Mouse (Mus musculus) forebrain, embryonic 10.5 days (tissue): ENCODE data around the gene Hba-a1. TPM values are rescaled to one million over a fixed set of nuclear protein-coding genes. Genes with fewer than 3 reads are reported as not detected.
A peak's percentile ranks its signal among the peaks of the same experiment; 100 is the strongest.
"Not testable (repeated sequence)": the region's sequence is repeated elsewhere in the genome, so short reads cannot be mapped to it uniquely, and the experiment has no call there.

Experiments
- DNase-seq: peaks from one replicate; pipeline ENCODE4 v3.0.0-alpha.2; 2017; ENCODE audit warnings: low spot score; ENCODE audit errors: extremely low spot score
- H3K27ac ChIP-seq: fragments of 300-500 bp; sonication (generic); 2 replicates; pipeline ENCODE4 v1.5.1; 2016; ENCODE audit warnings: mild to moderate bottlenecking
- H3K27me3 ChIP-seq: fragments of 300-500 bp; sonication (generic); 2 replicates; pipeline ENCODE4 v1.6.1; 2016; ENCODE audit warnings: mild to moderate bottlenecking; ENCODE audit not compliant: poor library complexity, severe bottlenecking
- H3K36me3 ChIP-seq: fragments of 300-500 bp; sonication (generic); replicated peaks from 2 replicates; pipeline ENCODE4 v1.6.1; 2016; ENCODE audit warnings: mild to moderate bottlenecking, moderate library complexity
- H3K4me1 ChIP-seq: fragments of 300-500 bp; sonication (generic); 2 replicates; pipeline ENCODE4 v1.6.1; 2016
- H3K4me3 ChIP-seq: fragments of 300-500 bp; sonication (generic); 2 replicates; pipeline ENCODE4 v1.5.1; 2016; ENCODE audit warnings: mild to moderate bottlenecking, moderate library complexity
- H3K9me3 ChIP-seq: fragments of 300-500 bp; sonication (generic); 2 replicates; pipeline ENCODE4 v1.6.1; 2016; ENCODE audit warnings: mild to moderate bottlenecking, moderate library complexity
- WGBS: fragments of 180-500 bp; shearing (Covaris S2); methylation state at CpG from one replicate; pipeline ENCODE4 v1.1.7; 2016; 5-methylcytosine and 5-hydroxymethylcytosine counted together
- polyA plus RNA-seq: library from polyadenylated mRNA; unstranded; fragments of >200 nt; fragmentation: Nextera tagmentation; extraction: Ambion mirVana; gene quantifications from 2 replicates; pipeline ENCODE4 v1.2.1, GENCODE M21; 2016

Hba-a1 gene
- polyA plus RNA-seq = 2,180 and 3,072 TPM in 2 replicates

GRCm38 (mm10) chr11:32283091-32283777, at the start of gene Hba-a1:
Gene Hba-a1 (plus strand): TSS chr11:32283511.
- WGBS = 56% methylated on average over 1 of the region's 5 CpGs
- H3K9me3 ChIP-seq, H3K4me3 ChIP-seq, H3K4me1 ChIP-seq, H3K27ac ChIP-seq, H3K36me3 ChIP-seq, DNase-seq: not testable (repeated sequence)
- H3K27me3 ChIP-seq = peaks cover 30% of the 10 kb centered on the region

- WGBS = 89% methylated on average over 3 of the region's 3 CpGs
- no peaks in the 10 kb centered on the region for H3K9me3 ChIP-seq
- peaks cover 99% of the 10 kb centered on the region for H3K36me3 ChIP-seq
- no peaks in the 10 kb centered on the region for H3K27me3 ChIP-seq
- H3K4me3 ChIP-seq = no peak overlapping the region
- no peaks in the 10 kb centered on the region for H3K4me1 ChIP-seq
- no peak overlapping the region for H3K27ac ChIP-seq
- no peak for DNase-seq
These were observed 49.4 kb upstream of the Hba-a1 start for GRCm38 (mm10) chr11:32233895-32234294.

- Histone ChIP-seq H3K27me3 (no peaks in the 10 kb centered on the region), H3K27ac (no peak overlapping the region), H3K4me3 (no peak overlapping the region), H3K9me3 (no peaks in the 10 kb centered on the region), H3K36me3 (peaks cover 99% of the 10 kb centered on the region), H3K4me1 (no peaks in the 10 kb centered on the region)
- WGBS = 90% methylated on average over 6 of the region's 6 CpGs
- DNase-seq = no peak
These were observed 48.4 kb upstream of the Hba-a1 start for GRCm38 (mm10) chr11:32234816-32235485.

GRCm38 (mm10) chr11:32235646-32236045, 47.7 kb upstream of the Hba-a1 start:
- Histone ChIP-seq H3K4me1 (no peaks in the 10 kb centered on the region), H3K27ac (no peak overlapping the region), H3K4me3 (no peak overlapping the region), H3K9me3 (no peaks in the 10 kb centered on the region), H3K36me3 (peaks cover 99% of the 10 kb centered on the region), H3K27me3 (no peaks in the 10 kb centered on the region)
- 88% methylated on average over 3 of the region's 3 CpGs for WGBS
- DNase-seq = no peak

GRCm38 (mm10) chr11:32236132-32236531, 47.2 kb upstream of the Hba-a1 start:
- Histone ChIP-seq H3K36me3 (peaks cover 99% of the 10 kb centered on the region), H3K9me3 (no peaks in the 10 kb centered on the region), H3K4me1 (no peaks in the 10 kb centered on the region), H3K27me3 (no peaks in the 10 kb centered on the region), H3K27ac (no peak overlapping the region), H3K4me3 (no peak overlapping the region)
- no peak for DNase-seq
- 91% methylated on average over 2 of the region's 2 CpGs for WGBS

GRCm38 (mm10) chr11:32236712-32237410, 46.5 kb upstream of the Hba-a1 start:
- peak; percentile 52 for DNase-seq
- H3K4me1 ChIP-seq = no peaks in the 10 kb centered on the region
- WGBS = 60% methylated on average over 9 of the region's 9 CpGs

GRCm38 (mm10) chr11:32237411-32237795, 45.9 kb upstream of the Hba-a1 start:
- no peaks in the 10 kb centered on the region for H3K4me1 ChIP-seq
- H3K9me3 ChIP-seq = no peaks in the 10 kb centered on the region
- peaks cover 99% of the 10 kb centered on the region for H3K36me3 ChIP-seq
- no peak overlapping the region for H3K4me3 ChIP-seq
- DNase-seq = no peak
- no peak overlapping the region for H3K27ac ChIP-seq
- H3K27me3 ChIP-seq = no peaks in the 10 kb centered on the region
- 91% methylated on average over 3 of the region's 3 CpGs for WGBS

More at GRCm38 (mm10) chr11:32236712-32237410, 46.5 kb upstream of the Hba-a1 start:
- no peaks in the 10 kb centered on the region for H3K27me3 ChIP-seq
- H3K36me3 ChIP-seq = peaks cover 99% of the 10 kb centered on the region
- no peaks in the 10 kb centered on the region for H3K9me3 ChIP-seq
- no peak overlapping the region for H3K27ac ChIP-seq
- no peak overlapping the region for H3K4me3 ChIP-seq

- 71% methylated on average over 5 of the region's 5 CpGs for WGBS
These were observed 45.0 kb upstream of the Hba-a1 start for GRCm38 (mm10) chr11:32238093-32238860.

GRCm38 (mm10) chr11:32241391-32241790, 41.9 kb upstream of the Hba-a1 start:
- no peak for DNase-seq
- H3K36me3 ChIP-seq = peaks cover 95% of the 10 kb centered on the region

More at GRCm38 (mm10) chr11:32238093-32238860, 45.0 kb upstream of the Hba-a1 start:
- H3K36me3 ChIP-seq = peaks cover 98% of the 10 kb centered on the region
- no peaks in the 10 kb centered on the region for H3K27me3 ChIP-seq
- no peak overlapping the region for H3K27ac ChIP-seq
- peaks cover 3% of the 10 kb centered on the region; the same call in 1 of the 2 replicates for H3K4me1 ChIP-seq
- H3K4me3 ChIP-seq = no peak overlapping the region
- DNase-seq = peak; percentile 58
- H3K9me3 ChIP-seq = no peaks in the 10 kb centered on the region

GRCm38 (mm10) chr11:32242209-32242608, 41.1 kb upstream of the Hba-a1 start:
- WGBS = 89% methylated on average over 3 of the region's 3 CpGs
- peaks cover 95% of the 10 kb centered on the region for H3K36me3 ChIP-seq

More at GRCm38 (mm10) chr11:32241391-32241790, 41.9 kb upstream of the Hba-a1 start:
- Histone ChIP-seq H3K27me3 (no peaks in the 10 kb centered on the region), H3K4me3 (no peak overlapping the region), H3K4me1 (peaks cover 10% of the 10 kb centered on the region; the same call in 1 of the 2 replicates), H3K27ac (no peak overlapping the region), H3K9me3 (no peaks in the 10 kb centered on the region)

GRCm38 (mm10) chr11:32243205-32243955, 39.9 kb upstream of the Hba-a1 start:
- H3K4me1 ChIP-seq = peaks cover 10% of the 10 kb centered on the region; the same call in 1 of the 2 replicates
- no peaks in the 10 kb centered on the region for H3K27me3 ChIP-seq
- peaks cover 96% of the 10 kb centered on the region for H3K36me3 ChIP-seq
- 78% methylated on average over 7 of the region's 7 CpGs for WGBS
- H3K4me3 ChIP-seq = no peak overlapping the region
- H3K27ac ChIP-seq = peak overlapping the region; percentile 73
- H3K9me3 ChIP-seq = no peaks in the 10 kb centered on the region
- no peak for DNase-seq

More at GRCm38 (mm10) chr11:32242209-32242608, 41.1 kb upstream of the Hba-a1 start:
- H3K27ac ChIP-seq = no peak overlapping the region
- no peaks in the 10 kb centered on the region for H3K9me3 ChIP-seq
- peaks cover 10% of the 10 kb centered on the region; the same call in 1 of the 2 replicates for H3K4me1 ChIP-seq
- H3K27me3 ChIP-seq = no peaks in the 10 kb centered on the region
- DNase-seq = no peak
- H3K4me3 ChIP-seq = no peak overlapping the region
